Mouse (Mus musculus) kidney, postnatal 36 days (tissue): Measurements from ENCODE around the gene Heatr5a.
A peak's percentile ranks its signal among the peaks of the same experiment; 100 is the strongest.

Source experiments
- DNase-seq, 2 experiments: peaks; one replicate each; pipeline ENCODE4 v3.0.0; 2021 to 2022; ENCODE audit warnings: mixed read lengths in 2 of 2

The Heatr5a gene

DNA sequence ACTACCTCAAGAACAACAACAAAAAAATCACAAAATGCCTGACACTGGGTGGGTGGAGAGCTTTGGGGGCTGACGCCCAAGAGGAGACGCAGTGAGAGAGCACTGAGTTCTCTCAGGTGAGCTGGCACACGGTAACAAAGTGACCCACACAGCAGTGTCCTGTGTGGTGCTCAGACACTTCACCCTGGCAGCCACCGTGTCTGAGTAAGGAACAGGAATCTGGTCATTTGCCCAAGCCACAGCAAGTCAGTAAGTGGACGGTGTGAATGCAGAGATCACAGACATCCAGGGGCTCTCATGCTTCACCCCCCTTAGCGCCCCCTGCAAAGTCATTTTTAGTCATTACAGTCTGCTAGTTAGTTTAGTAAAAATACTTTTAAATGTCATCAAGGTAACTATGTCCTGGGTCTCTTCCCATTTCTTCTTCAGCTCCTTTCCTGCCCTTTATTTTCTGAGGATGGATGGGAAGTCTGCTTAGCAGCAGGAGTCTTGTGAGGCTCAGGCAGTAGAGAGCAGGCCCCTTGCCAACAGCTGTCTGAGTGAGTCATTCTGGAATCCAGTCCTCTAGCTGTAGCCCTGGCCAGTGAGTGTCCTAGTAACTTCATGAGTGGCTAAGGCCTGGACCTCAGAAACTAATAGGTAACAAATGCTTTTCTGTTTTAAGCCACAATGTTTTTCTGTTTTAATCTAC is 88.4 kb downstream of the Heatr5a start:
- peak in 1 of 2 experiments; percentile 57 for DNase-seq

DNA sequence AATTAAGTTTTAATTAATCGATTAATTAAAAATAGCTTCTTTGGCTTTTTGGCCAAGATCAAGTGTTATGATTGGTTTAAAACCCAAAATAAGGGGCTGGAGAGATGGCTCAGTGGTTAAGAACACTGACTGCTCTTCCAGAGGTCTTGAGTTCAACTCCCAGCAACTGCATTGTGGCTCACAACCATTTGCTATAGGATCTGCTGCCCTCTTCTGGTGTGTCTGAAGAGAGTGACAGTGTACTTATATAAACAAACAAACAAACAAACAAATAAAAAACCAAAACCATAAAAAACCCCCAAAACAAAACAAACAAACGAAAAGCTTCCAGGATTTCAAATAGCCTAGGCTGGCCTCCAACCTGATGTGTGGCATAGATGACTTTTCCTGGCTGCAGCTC is 89.3 kb downstream of the Heatr5a start:
- DNase-seq: no peak

DNA sequence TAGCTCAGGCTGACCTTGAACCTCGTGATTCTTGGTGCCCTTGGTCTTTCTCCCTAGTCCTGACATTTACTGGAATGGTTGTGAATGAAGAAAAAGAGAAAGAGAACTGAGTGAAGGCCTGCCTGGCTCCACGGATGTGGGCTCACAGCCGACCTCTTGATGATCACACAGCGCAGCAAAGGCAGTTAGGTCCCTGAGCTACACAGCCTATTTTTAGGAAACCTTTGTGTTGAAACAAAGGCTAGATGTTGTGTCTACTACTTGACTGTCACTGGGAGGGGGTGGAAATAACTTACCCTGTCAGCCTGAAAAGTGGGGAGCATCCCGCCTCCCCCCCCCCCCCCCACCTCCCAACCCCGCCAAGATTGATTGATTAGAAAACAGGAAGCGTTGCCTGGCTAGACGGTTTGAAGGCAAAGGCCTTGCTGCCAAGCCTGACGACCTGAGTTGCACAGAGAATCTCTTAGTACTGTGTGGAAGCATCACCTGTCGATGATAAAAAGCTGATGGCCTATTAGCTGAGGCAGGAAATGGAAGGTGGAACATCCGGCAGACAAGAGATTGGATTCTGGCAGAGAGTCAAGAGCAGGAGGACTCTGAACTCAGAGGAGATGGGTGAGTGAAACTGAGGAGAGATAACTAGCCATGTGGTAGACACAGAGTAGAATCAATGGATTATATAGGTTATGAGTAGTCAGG is 99.5 kb downstream of the Heatr5a start:
- DNase-seq: peak; percentile 28 to 38

DNA sequence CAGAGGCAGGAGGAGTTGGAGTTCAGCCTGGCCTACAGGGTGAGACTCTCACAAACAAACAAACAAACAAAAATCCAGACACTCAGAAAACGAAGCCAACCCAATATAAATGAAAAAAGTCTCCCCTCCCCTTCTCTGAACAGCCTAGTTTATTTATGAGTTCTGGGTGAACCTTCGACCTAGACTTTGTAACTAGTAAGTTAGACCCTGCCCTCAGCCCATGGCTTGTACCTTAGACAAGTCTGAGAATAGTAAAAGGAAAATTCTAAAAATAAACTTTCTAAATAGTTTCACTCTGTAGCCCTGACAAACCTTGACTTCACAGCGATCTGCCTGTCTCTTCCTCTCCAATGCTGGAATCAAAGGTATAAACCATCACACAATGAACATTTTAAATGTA is 101.6 kb downstream of the Heatr5a start:
- DNase-seq: peak; percentile 56 to 57

DNA sequence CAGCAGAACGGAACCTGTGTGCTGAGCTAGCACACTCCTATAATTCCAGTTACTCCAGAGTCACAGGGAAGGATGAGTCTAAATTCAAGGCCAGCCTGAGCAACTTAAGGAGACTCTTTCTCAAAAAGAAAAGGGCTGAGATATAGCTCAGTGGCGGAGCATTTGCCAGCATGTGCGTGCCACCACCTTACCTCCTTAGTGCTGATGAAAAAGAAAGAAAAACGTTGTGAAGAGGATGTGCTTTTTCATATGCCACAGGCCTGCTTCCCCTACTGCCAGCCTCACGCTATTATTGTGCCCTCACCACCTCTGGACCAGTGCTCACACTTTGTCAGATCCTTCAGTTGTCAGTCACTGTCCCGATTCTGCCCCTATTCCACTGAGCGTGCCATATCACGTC is 104.0 kb downstream of the Heatr5a start:
- DNase-seq: no peak

DNA sequence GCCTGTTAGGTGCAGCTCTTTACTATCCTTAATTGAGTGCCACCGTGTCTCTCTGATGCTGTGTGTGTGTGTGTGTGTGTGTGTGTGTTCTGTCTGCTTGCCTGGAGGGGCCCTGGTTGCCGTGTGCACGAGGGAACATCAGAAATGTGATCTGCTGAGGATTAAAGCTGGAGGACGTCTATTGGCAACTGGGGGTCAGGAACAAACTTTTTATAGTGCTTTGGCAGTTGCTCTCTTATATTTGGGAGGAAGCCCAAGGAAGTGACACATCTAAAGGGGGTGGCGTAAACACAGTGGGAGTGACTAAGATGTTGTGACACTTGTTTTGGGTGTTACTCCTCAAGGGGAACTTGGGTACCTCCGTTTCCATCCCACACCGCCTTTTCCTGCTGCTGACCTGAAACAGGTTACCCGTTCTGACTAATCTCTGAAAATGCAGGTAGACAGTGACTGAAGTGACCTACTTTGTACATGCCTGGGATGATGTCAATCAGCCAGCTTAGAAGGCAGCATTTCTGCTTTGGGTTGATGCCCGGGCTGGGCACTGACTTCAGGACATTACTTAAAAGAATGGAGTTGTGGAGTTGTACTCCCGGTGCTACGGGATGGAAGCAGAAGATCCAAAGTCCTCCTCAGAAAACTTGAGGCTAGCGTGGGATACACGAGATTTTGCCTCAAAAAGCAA is 104.8 kb downstream of the Heatr5a start:
- DNase-seq: peak in 1 of 2 experiments; percentile 57

DNA sequence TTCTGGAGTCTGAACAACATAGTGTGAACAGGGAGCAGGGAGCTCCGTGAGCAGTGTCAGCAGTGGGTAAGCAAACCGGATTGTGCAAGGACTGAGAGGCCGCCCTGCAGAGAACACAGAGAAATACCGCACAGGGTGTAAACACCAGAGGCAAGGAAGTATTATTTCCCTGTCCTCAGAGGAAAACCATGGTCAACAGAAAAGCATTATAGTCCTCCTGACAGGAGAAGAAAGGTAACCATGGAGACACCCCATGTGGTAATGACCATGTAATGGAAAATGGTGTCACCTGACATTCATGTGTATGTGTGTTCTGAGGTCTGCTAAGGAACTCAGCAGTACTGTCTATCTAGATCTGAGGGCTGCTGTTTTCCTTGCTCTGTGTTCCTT is 105.3 kb downstream of the Heatr5a start:
- DNase-seq: peak; percentile 33 to 39

DNA sequence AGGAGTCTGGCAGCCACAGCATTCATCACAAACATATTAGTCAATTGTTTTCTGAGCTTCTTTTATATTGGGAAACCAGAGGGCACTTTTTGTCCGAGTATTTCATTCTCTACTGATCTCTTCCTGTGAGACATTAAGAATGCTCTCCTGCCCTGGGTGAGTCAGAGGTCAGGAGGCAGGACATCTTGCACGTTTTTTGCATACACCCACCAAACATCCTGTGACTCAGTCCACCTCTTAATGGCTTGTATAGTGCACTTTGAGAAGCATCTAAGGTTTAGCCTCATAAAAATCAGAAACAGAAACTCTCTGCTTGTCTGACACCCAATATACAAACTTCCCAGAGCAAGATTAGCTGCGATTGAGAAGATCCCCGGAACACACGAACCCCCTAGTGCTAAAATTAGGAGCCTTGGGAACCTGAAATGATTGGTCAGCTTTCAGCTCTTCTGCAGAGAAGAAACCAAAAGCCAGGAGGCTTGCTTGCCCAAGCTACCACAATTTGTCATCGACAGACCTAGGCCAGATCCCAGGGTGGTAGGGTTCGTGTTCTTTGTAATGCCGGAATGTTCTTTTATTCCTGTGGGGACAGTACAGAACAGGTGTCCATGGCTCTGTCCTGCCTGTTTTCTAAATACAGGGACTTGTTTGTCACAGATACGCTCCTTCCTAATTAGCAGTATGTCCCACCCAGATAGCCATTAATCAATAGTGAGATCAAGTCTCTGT is 105.9 kb downstream of the Heatr5a start:
- DNase-seq: no peak

- peak; percentile 43 to 49 for DNase-seq
These were observed 107.8 kb downstream of the Heatr5a start for GRCm38 (mm10) chr12:51863116-51864002.

GRCm38 (mm10) chr12:51858134-51859028 is 112.7 kb downstream of the Heatr5a start:
- no peak for DNase-seq

- no peak for DNase-seq
These were observed 114.3 kb downstream of the Heatr5a start for GRCm38 (mm10) chr12:51856768-51857295.

- DNase-seq: no peak
These were observed 115.2 kb downstream of the Heatr5a start for GRCm38 (mm10) chr12:51855872-51856271.

DNA sequence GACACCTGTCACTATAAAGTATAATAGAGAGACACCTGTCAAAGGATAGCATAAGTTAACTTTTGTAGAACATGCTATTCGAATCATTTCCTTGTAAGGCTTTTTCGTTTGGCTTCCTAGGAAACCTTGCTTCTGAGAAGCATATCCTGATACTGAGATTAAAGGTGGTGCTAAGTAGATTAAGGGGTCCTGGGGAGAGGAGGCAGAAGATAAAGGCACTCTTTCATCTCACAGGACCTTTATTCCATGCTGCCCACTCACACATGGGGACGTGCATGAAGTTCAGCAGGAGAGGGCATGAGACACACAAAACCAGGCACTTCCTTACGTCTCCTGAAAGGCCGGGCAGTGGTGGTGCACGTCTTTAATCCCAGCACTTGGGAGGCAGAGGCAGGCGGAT is 115.7 kb downstream of the Heatr5a start:
- no peak for DNase-seq

DNA sequence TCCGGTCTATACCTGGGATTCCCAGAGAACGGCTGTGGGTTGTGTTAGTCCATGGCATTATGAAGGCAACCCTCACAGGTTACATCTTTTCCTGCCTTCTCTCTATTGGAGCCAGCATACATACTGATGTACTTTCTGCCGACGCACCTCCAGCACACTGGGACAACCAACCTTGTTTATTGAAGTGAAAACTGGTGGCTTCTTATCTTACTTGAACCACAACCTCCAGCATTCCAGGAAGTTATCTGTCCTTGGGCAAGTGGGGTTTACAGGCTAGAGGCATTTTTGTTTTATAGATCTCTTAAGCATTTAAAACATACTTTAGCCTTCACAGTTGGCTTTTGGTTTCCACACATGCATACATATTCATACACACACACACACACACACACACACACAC is 119.5 kb downstream of the Heatr5a start:
- no peak for DNase-seq

DNA sequence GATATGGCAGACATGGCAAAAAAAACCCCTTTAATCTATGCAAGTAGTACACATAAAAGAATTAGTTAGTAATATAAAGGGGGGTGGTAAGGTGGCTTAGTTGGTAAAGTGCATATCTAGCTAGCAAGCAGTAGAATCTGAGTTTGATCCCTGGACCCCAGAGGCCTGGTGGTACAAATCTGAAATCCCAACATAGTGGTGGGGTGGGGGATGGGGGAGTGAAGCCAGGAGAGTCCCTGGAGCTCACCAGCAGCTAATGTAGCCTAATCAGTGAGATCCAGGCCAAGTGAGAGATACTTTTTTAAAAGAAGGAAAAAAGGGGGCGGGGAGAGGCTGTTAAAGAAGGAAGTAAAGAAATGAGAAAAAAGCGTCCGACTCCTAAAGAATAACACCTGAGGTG is 120.0 kb downstream of the Heatr5a start:
- DNase-seq: no peak

- no peak for DNase-seq
These were observed 120.8 kb downstream of the Heatr5a start for GRCm38 (mm10) chr12:51850339-51850738.

DNA sequence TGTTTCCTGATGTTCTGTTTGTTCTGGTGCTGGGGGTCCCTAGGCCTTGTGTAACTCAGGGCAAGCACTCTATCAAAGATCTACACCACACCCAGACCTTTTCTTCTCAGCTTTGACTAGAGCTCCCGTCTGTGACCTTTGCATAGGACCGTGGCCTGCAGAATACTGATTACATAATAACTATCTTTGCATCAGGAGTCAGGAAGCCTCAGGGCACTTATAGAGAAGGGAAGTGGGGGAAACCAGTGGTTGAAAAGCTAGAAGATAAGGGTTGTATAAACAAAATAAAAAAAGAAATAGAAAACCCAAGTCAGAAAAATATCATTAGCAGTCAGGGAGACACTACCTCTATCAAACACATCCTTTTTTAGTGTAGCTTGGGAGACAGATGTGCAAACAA is 121.2 kb downstream of the Heatr5a start:
- no peak for DNase-seq

GRCm38 (mm10) chr12:51847953-51848680 is 123.0 kb downstream of the Heatr5a start:
- DNase-seq: peak; percentile 71 to 75

DNA sequence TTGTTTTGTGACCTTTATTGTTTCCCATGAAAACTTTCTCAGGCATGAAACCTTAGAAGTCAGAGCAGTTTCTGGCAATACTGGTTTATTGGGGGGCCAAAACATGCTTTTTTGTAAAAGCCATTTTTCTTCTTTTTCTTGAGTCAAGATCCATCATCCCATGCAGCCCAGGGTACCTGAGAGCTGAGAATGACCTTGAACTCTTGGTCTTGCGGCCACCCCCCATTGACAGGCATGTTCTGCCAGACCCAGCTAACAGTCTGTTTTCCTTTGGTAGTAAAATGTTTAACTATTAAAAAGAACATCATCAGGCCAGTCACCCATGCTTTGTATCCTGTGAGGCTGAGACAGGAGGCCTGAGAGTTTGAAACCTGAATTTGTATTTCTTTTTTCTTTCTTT is 125.9 kb downstream of the Heatr5a start:
- no peak for DNase-seq

- DNase-seq: peak; percentile 98 to 99
These were observed 126.3 kb downstream of the Heatr5a start for GRCm38 (mm10) chr12:51844771-51845256.
